Comparison of ENCODE assay signal across 12 mouse cellular contexts in the genomic region with DNA sequence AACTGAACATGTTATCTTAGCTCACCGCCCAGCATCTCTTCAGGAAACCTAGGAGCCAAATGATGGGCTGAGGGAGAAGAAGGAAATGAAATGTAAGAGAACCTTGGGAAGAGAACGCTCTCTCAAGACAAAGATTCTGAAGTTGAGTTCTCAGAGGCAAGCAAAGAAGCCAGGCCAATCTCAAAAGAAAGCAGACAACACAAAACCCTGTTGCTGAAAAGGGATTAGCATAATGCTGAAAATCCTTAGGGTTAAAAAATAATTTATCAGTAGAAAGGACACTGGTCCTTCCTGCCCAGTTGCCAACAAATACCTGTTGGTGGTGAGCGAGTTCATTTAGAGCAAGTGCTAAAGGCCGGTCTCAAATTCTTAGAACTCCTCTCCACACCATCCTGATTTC. TPM values are rescaled to one million over a fixed set of nuclear protein-coding genes. Genes with fewer than 3 reads are reported as not detected.
DNase-seq lines count a peak whose midpoint lies in the region; ATAC-seq and TF ChIP-seq lines count a peak whose summit lies in the region.
"Had no signal": no experiment of that assay in that cellular context is flagged by ENCODE, and none has a peak within 500 bp of the region (broad histone marks: within the 10 kb centered on the region; RNA-seq: fewer than 3 reads in every experiment).

No protein-coding gene starts in this region.

- H3K27ac ChIP-seq in heart, postnatal 0 days (ENCODE audit: low read depth), result peak overlapping the region; percentile 85; the same call in 1 of the 2 replicates
- peak overlapping the region; percentile 95 for H3K27ac ChIP-seq in embryonic facial prominence, embryonic 13.5 days
- H3K27ac ChIP-seq in hindbrain, postnatal 0 days, result peak overlapping the region; percentile 86
- peak overlapping the region; percentile 97 for H3K27ac ChIP-seq in midbrain, embryonic 13.5 days

- H3K9me3 ChIP-seq in heart, postnatal 0 days (replicated peaks; ENCODE audit: control insufficient read depth, low read length), result 0 out of 2 replicates have a peak, but pooled peaks cover 4% of the 10 kb centered on the region
- no peaks in the 10 kb centered on the region for H3K9me3 ChIP-seq in embryonic facial prominence, embryonic 13.5 days
- H3K9me3 ChIP-seq in hindbrain, postnatal 0 days (ENCODE audit: low read length), result no peaks in the 10 kb centered on the region
- peaks cover 5% of the 10 kb centered on the region; the same call in 1 of the 2 replicates for H3K9me3 ChIP-seq in midbrain, embryonic 13.5 days

- peak overlapping the region; percentile 94 for H3K4me2 ChIP-seq in heart, postnatal 0 days (ENCODE audit: low read depth, low read length)
- peak overlapping the region; percentile 86 for H3K4me2 ChIP-seq in embryonic facial prominence, embryonic 13.5 days
- H3K4me2 ChIP-seq in hindbrain, postnatal 0 days (ENCODE audit: low read depth, low read length), result peak overlapping the region; percentile 85
- peak overlapping the region; percentile 82 for H3K4me2 ChIP-seq in midbrain, embryonic 13.5 days (replicated peaks)

- no peak overlapping the region for H3K9ac ChIP-seq in heart, postnatal 0 days (replicated peaks; ENCODE audit: low read depth, low read length)
- H3K9ac ChIP-seq in embryonic facial prominence, embryonic 13.5 days, result peak overlapping the region; percentile 82
- peak overlapping the region; percentile 93 for H3K9ac ChIP-seq in hindbrain, postnatal 0 days (replicated peaks; ENCODE audit: low read length)
- peak overlapping the region; percentile 80; the same call in 1 of the 2 replicates for H3K9ac ChIP-seq in midbrain, embryonic 13.5 days (replicated peaks)

- no peak for DNase-seq in heart, postnatal 0 days (ENCODE audit: low spot score)
- no peak for DNase-seq in heart, adult 18-20 months
- DNase-seq in hindbrain, postnatal 0 days (ENCODE audit: low spot score), result no peak
- no peak for DNase-seq in adrenal gland, postnatal 14 days
- no peak for DNase-seq in right cerebral cortex, postnatal 4 days
- DNase-seq: adrenal gland, adult 8-10 months; lung, adult 2 months had no signal

- peak overlapping the region; percentile 63; the same call in 1 of the 2 replicates for H3K4me3 ChIP-seq in heart, postnatal 0 days (ENCODE audit: low read depth, low read length)
- H3K4me3 ChIP-seq in embryonic facial prominence, embryonic 13.5 days, result peak overlapping the region; percentile 47
- H3K4me3 ChIP-seq in hindbrain, postnatal 0 days (ENCODE audit: low read length), result peak overlapping the region; percentile 47
- H3K4me3 ChIP-seq in midbrain, embryonic 13.5 days (replicated peaks), result peak overlapping the region; percentile 52

- no peak for TF ChIP-seq CTCF in heart, postnatal 0 days (IDR thresholded peaks at IDR 0.05; ENCODE audit: low read depth)
- TF ChIP-seq CTCF in hindbrain, postnatal 0 days (IDR thresholded peaks at IDR 0.05; ENCODE audit: low read depth), result no peak

- no peak for TF ChIP-seq EP300 in heart, postnatal 0 days (IDR thresholded peaks at IDR 0.05; ENCODE audit: low read depth)

- peaks cover 25% of the 10 kb centered on the region; the same call in 1 of the 2 replicates for H3K4me1 ChIP-seq in heart, postnatal 0 days (ENCODE audit: control insufficient read depth, insufficient read depth)
- peaks cover 76% of the 10 kb centered on the region for H3K4me1 ChIP-seq in embryonic facial prominence, embryonic 13.5 days
- H3K4me1 ChIP-seq in hindbrain, postnatal 0 days (ENCODE audit: insufficient read depth, low read length), result peaks cover 13% of the 10 kb centered on the region; the same call in 1 of the 2 replicates
- peaks cover 54% of the 10 kb centered on the region for H3K4me1 ChIP-seq in midbrain, embryonic 13.5 days (replicated peaks)

- no peaks in the 10 kb centered on the region for H3K27me3 ChIP-seq in heart, postnatal 0 days (ENCODE audit: control insufficient read depth, insufficient read depth, low read length)
- H3K27me3 ChIP-seq in embryonic facial prominence, embryonic 13.5 days, result no peaks in the 10 kb centered on the region
- H3K27me3 ChIP-seq in hindbrain, postnatal 0 days (ENCODE audit: insufficient read depth, low read length), result no peaks in the 10 kb centered on the region
- no peaks in the 10 kb centered on the region for H3K27me3 ChIP-seq in midbrain, embryonic 13.5 days

- no peak for ATAC-seq in heart, postnatal 0 days (ENCODE audit: insufficient read depth, low read depth)
- no peak for ATAC-seq in embryonic facial prominence, embryonic 13.5 days (ENCODE audit: insufficient number of reproducible peaks, insufficient read depth, low FRiP score, low TSS enrichment, low read depth)
- no peak for ATAC-seq in hindbrain, postnatal 0 days
- ATAC-seq in midbrain, embryonic 13.5 days, result peak; percentile 2; the same call in 1 of the 2 replicates
- no peak for ATAC-seq in megakaryocyte, adult 5-6 weeks (ENCODE audit: poor library complexity, severe bottlenecking)

- H3K36me3 ChIP-seq in heart, postnatal 0 days (replicated peaks; ENCODE audit: control insufficient read depth, insufficient read depth, low read length), result no peaks in the 10 kb centered on the region
- peaks cover 19% of the 10 kb centered on the region for H3K36me3 ChIP-seq in embryonic facial prominence, embryonic 13.5 days
- H3K36me3 ChIP-seq in hindbrain, postnatal 0 days (ENCODE audit: insufficient read depth, low read length), result no peaks in the 10 kb centered on the region
- peaks cover 11% of the 10 kb centered on the region; the same call in 1 of the 2 replicates for H3K36me3 ChIP-seq in midbrain, embryonic 13.5 days

- WGBS in heart, postnatal 0 days, result 72% methylated on average over 4 of the region's 4 CpGs
- 29% methylated on average over 4 of the region's 4 CpGs for WGBS in embryonic facial prominence, embryonic 13.5 days
- WGBS in hindbrain, postnatal 0 days, result 53% methylated on average over 4 of the region's 4 CpGs
- WGBS in midbrain, embryonic 13.5 days, result 21% methylated on average over 4 of the region's 4 CpGs

RNA-seq across cellular contexts. Expression of a gene that starts 15.3 kb away (rescaled TPM):
- total RNA-seq in heart, postnatal 0 days (2014; rRNA removed; ENCODE audit: low replicate concordance), result 3.4 and 10.4 TPM in 2 replicates
- polyA plus RNA-seq in heart, postnatal 0 days (2015; fragmentation: Nextera tagmentation; extraction: Ambion mirVana), result 4.5 and 5.6 TPM in 2 replicates
- under 1 TPM; 0.05 to 0.35 TPM for total RNA-seq in heart, adult 18-20 months (2021)
- 52.6 and 65.4 TPM in 2 replicates for polyA plus RNA-seq in embryonic facial prominence, embryonic 13.5 days (2015; fragmentation: Nextera tagmentation; extraction: Ambion mirVana)
- total RNA-seq in hindbrain, postnatal 0 days (2014; rRNA removed), result 4.1 and 5.3 TPM in 2 replicates
- polyA plus RNA-seq in hindbrain, postnatal 0 days (2015; fragmentation: Nextera tagmentation; extraction: Ambion mirVana), result 2.8 and 3.5 TPM in 2 replicates
- polyA plus RNA-seq in midbrain, embryonic 13.5 days (2015; fragmentation: Nextera tagmentation; extraction: Ambion mirVana), result 40.2 and 40.6 TPM in 2 replicates
- total RNA-seq in adrenal gland, postnatal 14 days (2021), result 5.0 and 8.4 TPM in 2 replicates
- total RNA-seq in megakaryocyte, adult 5-6 weeks (2015), result not detected in 2 replicates
- not detected in 2 replicates for total RNA-seq in megakaryocyte, adult 5-6 weeks (2017)

RNA-seq across cellular contexts. Expression of a gene that starts 33.9 kb away (rescaled TPM):
- total RNA-seq in heart, postnatal 0 days (2014; rRNA removed; ENCODE audit: low replicate concordance), result not detected in 2 replicates
- polyA plus RNA-seq in heart, postnatal 0 days (2015; fragmentation: Nextera tagmentation; extraction: Ambion mirVana), result not detected in 2 replicates
- not detected for total RNA-seq in heart, adult 18-20 months (2021)
- not detected in 2 replicates for polyA plus RNA-seq in embryonic facial prominence, embryonic 13.5 days (2015; fragmentation: Nextera tagmentation; extraction: Ambion mirVana)
- not detected in 2 replicates for total RNA-seq in hindbrain, postnatal 0 days (2014; rRNA removed)
- polyA plus RNA-seq in hindbrain, postnatal 0 days (2015; fragmentation: Nextera tagmentation; extraction: Ambion mirVana), result not detected in 2 replicates
- not detected in 2 replicates for polyA plus RNA-seq in midbrain, embryonic 13.5 days (2015; fragmentation: Nextera tagmentation; extraction: Ambion mirVana)
- not detected in 2 replicates for total RNA-seq in adrenal gland, postnatal 14 days (2021)
- not detected in 2 replicates for total RNA-seq in megakaryocyte, adult 5-6 weeks (2015)
- total RNA-seq in megakaryocyte, adult 5-6 weeks (2017), result not detected in 2 replicates
- total RNA-seq: adrenal gland, adult 8-10 months; heart, postnatal 4 days had no signal
- polyA plus RNA-seq: cortical plate, adult 2 months; lung, adult 2 months had no signal

RNA-seq across cellular contexts. Expression of a gene that starts 44.3 kb away (rescaled TPM):
- total RNA-seq in heart, postnatal 0 days (2014; rRNA removed; ENCODE audit: low replicate concordance), result 24.0 and 25.2 TPM in 2 replicates
- 59.4 and 63.0 TPM in 2 replicates for polyA plus RNA-seq in heart, postnatal 0 days (2015; fragmentation: Nextera tagmentation; extraction: Ambion mirVana)
- 10 to 100 TPM; 43.6 to 44.9 TPM for total RNA-seq in heart, adult 18-20 months (2021)
- polyA plus RNA-seq in embryonic facial prominence, embryonic 13.5 days (2015; fragmentation: Nextera tagmentation; extraction: Ambion mirVana), result 95.5 and 107 TPM in 2 replicates
- 18.6 and 21.4 TPM in 2 replicates for total RNA-seq in hindbrain, postnatal 0 days (2014; rRNA removed)
- 114 and 115 TPM in 2 replicates for polyA plus RNA-seq in hindbrain, postnatal 0 days (2015; fragmentation: Nextera tagmentation; extraction: Ambion mirVana)
- 133 and 142 TPM in 2 replicates for polyA plus RNA-seq in midbrain, embryonic 13.5 days (2015; fragmentation: Nextera tagmentation; extraction: Ambion mirVana)
- total RNA-seq in adrenal gland, postnatal 14 days (2021), result 77.7 and 79.2 TPM in 2 replicates
- total RNA-seq in megakaryocyte, adult 5-6 weeks (2015), result 80.1 and 93.3 TPM in 2 replicates
- 47.6 and 59.8 TPM in 2 replicates for total RNA-seq in megakaryocyte, adult 5-6 weeks (2017)
